Mouse (Mus musculus): ENCODE measurements at regions not wholly inside any gene's neighbourhood (a gene's known extent, or its start where the extent isn't known, plus 50 kb on each side); places are given as distances from the start of the nearest gene placed in this dataset.

GRCm38 (mm10) chr3:61486808-61487389, 121.1 kb upstream of the B430305J03Rik start:
- TF ChIP-seq CTCF (IDR thresholded peaks at IDR 0.05; ENCODE audit: extremely low read depth, insufficient read length, insufficient replicate concordance, low read depth, low read length): no peak
- no peak for TF ChIP-seq POLR2A (IDR thresholded peaks at IDR 0.05; ENCODE audit: low read depth, low read length)
